Mouse (Mus musculus): ENCODE data around the gene Tigit. TPM values are rescaled to one million over a fixed set of nuclear protein-coding genes. Genes with fewer than 3 reads are reported as not detected.

Gene Tigit
- polyA plus RNA-seq, 1 experiment from 2014 or later: not detected

DNA sequence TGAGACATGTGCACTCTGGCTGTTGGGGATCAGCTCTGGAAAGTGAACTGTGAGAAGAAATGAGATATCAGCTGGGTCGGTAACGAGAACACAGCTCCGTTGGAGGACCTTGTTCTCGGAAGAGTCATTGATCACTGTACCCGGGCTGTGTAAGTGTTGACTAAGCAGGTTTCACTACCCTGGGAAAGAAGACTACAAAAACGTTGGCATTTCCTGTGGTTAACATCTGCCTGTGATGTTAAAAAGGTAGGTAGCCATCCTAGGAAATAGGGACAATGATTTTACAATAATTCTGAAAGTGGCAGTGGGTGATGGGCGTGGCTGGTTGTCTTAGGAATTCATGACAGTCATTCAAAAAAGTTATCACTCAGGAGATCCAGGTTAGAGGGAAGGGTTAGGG lies 31.9 kb upstream of the Tigit start:
- no peak for ATAC-seq
- WGBS: 86% methylated on average over 7 of the region's 7 CpGs
- H3K4me2 ChIP-seq: no peak overlapping the region

DNA sequence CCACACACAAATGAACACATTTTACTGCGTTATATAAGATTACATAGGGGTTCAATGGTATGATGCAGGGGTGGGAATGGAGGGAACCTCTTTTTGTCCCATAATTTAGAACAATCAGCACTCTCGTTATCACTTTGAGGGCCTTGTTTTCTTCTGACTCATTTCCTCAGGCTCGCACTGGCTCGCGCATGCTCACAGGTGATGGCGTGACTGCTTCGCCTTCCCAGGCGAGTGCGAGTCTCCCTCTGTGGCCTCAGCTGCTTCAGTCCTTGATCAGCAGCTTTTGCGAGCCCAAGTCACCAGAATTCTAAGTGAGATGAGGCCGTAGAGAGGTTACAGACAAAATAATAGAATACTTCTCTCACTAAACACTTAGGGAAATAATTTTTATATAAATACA lies 30.2 kb upstream of the Tigit start:
- Histone ChIP-seq H3K9ac (no peak overlapping the region), H3K27ac (no peak overlapping the region), H3K4me2 (no peak overlapping the region), H3K27me3 (no peaks in the 10 kb centered on the region), H3K9me3 (replicated peaks) (no peaks in the 10 kb centered on the region), H3K4me1 (no peaks in the 10 kb centered on the region), H3K4me3 (no peak overlapping the region), H3K36me3 (ENCODE audit: poor library complexity, severe bottlenecking) (no peaks in the 10 kb centered on the region)
- 89% methylated on average over 11 of the region's 11 CpGs for WGBS
- ATAC-seq: no peak

More for the DNA sequence above, 31.9 kb upstream of the Tigit start:
- Histone ChIP-seq H3K9ac (no peak overlapping the region), H3K9me3 (replicated peaks) (no peaks in the 10 kb centered on the region), H3K27ac (no peak overlapping the region), H3K4me3 (no peak overlapping the region), H3K27me3 (no peaks in the 10 kb centered on the region), H3K36me3 (ENCODE audit: poor library complexity, severe bottlenecking) (no peaks in the 10 kb centered on the region), H3K4me1 (no peaks in the 10 kb centered on the region)

DNA sequence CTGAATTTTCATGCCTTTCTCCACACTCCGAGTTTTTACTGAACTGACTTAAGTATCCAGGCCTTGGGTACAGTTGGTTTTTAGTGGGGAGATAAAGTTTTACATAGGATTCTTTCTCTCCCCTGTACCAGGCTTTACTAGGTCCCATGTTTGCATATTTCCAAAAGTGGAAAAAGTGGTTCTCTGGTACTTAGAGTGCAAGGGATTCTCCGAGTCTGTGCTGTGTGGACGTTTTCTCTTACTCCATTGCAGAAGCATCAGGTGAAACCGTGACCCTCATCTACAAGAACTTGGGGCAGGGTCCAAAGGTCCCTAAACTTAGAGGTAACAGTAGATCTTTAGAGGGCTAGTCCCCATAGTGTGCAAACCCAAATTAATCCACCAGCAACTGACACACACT lies 28.7 kb upstream of the Tigit start:
- Histone ChIP-seq H3K9ac (no peak overlapping the region), H3K9me3 (replicated peaks) (no peaks in the 10 kb centered on the region), H3K27ac (no peak overlapping the region), H3K36me3 (ENCODE audit: poor library complexity, severe bottlenecking) (no peaks in the 10 kb centered on the region), H3K4me3 (no peak overlapping the region), H3K4me2 (no peak overlapping the region), H3K27me3 (no peaks in the 10 kb centered on the region), H3K4me1 (no peaks in the 10 kb centered on the region)
- ATAC-seq: no peak
- 93% methylated on average over 4 of the region's 4 CpGs for WGBS

DNA sequence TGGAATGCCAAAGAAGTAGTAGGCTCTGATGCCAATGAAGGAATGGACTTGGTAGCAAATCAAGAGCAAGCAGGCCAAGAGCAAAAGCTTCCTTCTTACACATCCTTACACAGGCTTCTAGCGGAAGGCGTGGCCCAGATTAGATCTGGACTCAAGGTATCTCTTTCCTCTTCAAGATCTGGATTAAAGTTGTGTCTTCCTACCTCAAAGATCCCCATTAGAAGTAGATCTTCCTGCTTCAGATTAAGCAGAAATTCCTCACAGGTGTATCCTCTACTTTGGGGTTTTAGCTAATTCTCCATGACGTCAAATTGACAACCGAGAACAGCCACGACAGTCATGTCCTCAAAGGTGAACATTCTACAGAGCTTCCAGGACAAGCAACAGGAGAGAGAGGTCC lies 27.8 kb upstream of the Tigit start:
- Histone ChIP-seq H3K4me3 (no peak overlapping the region), H3K9ac (no peak overlapping the region), H3K27ac (no peak overlapping the region), H3K36me3 (ENCODE audit: poor library complexity, severe bottlenecking) (no peaks in the 10 kb centered on the region), H3K9me3 (replicated peaks) (no peaks in the 10 kb centered on the region), H3K4me2 (no peak overlapping the region), H3K27me3 (no peaks in the 10 kb centered on the region), H3K4me1 (no peaks in the 10 kb centered on the region)
- WGBS: 94% methylated on average over 5 of the region's 5 CpGs
- no peak for ATAC-seq

DNA sequence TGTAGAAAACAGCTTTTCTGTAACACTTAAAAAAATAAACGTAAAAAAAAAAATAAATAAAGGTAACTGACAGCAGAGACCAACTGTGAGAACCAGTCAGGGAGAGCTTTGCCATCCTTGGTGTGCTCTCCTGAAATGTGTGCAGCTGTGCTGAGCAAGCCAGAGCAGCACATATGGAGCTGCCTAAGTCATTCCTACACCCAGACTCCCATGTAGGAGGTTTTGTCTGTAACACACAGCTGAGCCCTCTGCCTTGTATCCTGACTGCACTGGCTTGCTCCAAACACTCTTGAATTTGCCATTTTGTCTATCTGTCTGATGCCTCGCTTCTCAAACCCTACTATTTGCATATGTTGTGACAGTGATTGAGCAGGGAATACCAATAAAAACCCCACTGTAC lies 27.0 kb upstream of the Tigit start:
- no peaks in the 10 kb centered on the region for H3K9me3 ChIP-seq (replicated peaks)
- H3K36me3 ChIP-seq (ENCODE audit: poor library complexity, severe bottlenecking): no peaks in the 10 kb centered on the region
- no peak overlapping the region for H3K27ac ChIP-seq
- no peaks in the 10 kb centered on the region for H3K27me3 ChIP-seq
- 84% methylated on average over 2 of the region's 2 CpGs for WGBS
- no peak overlapping the region for H3K4me3 ChIP-seq
- no peak overlapping the region for H3K4me2 ChIP-seq
- H3K9ac ChIP-seq: no peak overlapping the region
- no peak for ATAC-seq
- no peaks in the 10 kb centered on the region for H3K4me1 ChIP-seq

DNA sequence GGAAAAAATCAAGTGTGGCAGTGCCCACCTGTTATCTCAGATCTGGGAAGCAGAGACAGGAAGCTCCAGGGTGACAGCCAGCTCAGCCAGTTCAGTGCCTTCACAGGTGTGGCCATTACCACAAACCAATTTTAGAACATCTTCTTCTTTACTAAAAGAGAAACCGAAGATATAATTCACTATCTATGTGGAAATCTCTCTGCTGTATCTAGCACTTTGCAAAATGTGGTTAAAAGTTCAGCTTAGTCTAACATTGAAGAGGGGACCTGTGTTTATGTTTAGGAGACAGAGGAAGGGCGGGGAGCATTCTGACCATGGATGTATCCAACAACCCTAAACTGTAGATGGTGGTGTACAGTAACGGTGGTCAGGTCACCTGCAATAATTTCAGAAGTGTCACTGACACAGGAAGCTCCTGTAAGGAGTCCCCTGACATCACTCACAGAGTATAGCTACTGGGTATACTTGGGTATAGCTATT lies 26.3 kb upstream of the Tigit start:
- Histone ChIP-seq H3K4me1 (no peaks in the 10 kb centered on the region), H3K36me3 (ENCODE audit: poor library complexity, severe bottlenecking) (no peaks in the 10 kb centered on the region)
- WGBS: 95% methylated on average over 3 of the region's 3 CpGs

DNA sequence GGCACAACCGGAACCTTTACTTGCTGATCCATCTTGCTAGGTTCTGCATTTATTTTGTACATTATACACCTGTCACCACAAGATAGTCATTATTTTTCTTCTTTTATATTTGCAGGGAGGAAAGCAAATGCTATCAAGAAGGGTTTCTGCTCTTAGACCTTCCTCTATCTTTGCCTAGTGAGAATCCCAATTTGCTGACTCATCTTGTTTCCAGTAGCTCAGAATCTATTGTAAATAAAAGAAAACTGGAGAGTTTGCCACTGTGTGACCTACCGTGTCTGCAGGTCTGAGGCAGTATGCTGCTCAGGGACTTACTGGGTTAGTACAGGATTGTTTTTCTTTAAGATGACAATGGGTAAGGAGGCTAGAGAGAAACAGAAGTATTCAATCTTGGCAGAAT lies 24.0 kb upstream of the Tigit start:
- no peak for ATAC-seq
- Histone ChIP-seq H3K36me3 (ENCODE audit: poor library complexity, severe bottlenecking) (no peaks in the 10 kb centered on the region), H3K27me3 (no peaks in the 10 kb centered on the region), H3K4me3 (no peak overlapping the region), H3K9me3 (replicated peaks) (no peaks in the 10 kb centered on the region), H3K4me1 (no peaks in the 10 kb centered on the region), H3K9ac (no peak overlapping the region), H3K27ac (no peak overlapping the region), H3K4me2 (no peak overlapping the region)
- 85% methylated on average over 2 of the region's 2 CpGs for WGBS

More for the DNA sequence above, 26.3 kb upstream of the Tigit start:
- no peak overlapping the region for H3K4me3 ChIP-seq
- H3K9ac ChIP-seq: no peak overlapping the region
- no peak for ATAC-seq
- no peak overlapping the region for H3K4me2 ChIP-seq
- H3K27me3 ChIP-seq: no peaks in the 10 kb centered on the region
- no peak overlapping the region for H3K27ac ChIP-seq
- H3K9me3 ChIP-seq (replicated peaks): no peaks in the 10 kb centered on the region

DNA sequence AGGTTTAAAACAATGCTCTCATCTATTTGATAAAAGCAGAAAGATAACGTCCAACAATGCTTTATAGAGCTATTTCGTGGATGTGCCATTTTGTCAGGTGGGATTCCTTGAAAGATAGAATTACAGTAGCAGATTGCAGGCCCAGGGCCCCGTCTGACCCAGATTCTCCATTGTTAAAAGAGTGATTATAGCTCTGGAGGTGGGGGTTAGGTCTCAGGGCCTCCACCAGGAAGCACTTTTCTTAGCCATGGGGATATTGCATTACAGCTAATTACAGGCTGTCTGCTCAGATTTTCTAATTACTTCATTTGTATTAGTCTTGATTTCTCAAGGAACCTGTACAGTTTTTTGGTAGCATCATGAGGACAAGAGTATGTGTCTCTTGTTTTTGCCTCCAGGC lies 10.5 kb upstream of the Tigit start:
- Histone ChIP-seq H3K4me3 (no peak overlapping the region), H3K4me2 (no peak overlapping the region), H3K36me3 (ENCODE audit: poor library complexity, severe bottlenecking) (no peaks in the 10 kb centered on the region), H3K9me3 (replicated peaks) (no peaks in the 10 kb centered on the region), H3K27ac (no peak overlapping the region), H3K9ac (no peak overlapping the region), H3K27me3 (no peaks in the 10 kb centered on the region), H3K4me1 (no peaks in the 10 kb centered on the region)
- WGBS: 74% methylated on average over 3 of the region's 3 CpGs
- ATAC-seq: no peak

DNA sequence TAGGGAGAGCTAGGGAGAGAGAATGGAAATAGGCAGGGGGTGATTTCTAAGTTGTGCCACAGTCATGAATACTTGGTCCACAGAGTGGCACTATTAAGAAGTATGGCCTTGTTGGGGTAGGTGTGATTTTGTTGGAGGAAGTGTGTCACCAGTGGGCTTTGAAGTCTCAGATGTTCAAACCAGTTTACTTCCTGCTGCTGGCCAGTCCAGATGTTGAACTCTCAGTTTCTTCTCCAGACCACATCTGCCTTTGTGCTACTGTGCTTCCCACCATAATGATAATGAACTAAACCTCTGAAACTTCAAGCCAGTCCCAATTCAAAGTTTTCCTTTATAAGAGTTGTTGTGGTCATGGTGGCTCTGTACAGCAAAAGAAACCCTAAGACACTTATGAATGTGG lies 8.8 kb upstream of the Tigit start:
- Histone ChIP-seq H3K4me3 (no peak overlapping the region), H3K27me3 (no peaks in the 10 kb centered on the region), H3K9ac (no peak overlapping the region), H3K36me3 (ENCODE audit: poor library complexity, severe bottlenecking) (no peaks in the 10 kb centered on the region), H3K9me3 (replicated peaks) (no peaks in the 10 kb centered on the region), H3K4me2 (no peak overlapping the region), H3K27ac (no peak overlapping the region), H3K4me1 (no peaks in the 10 kb centered on the region)
- ATAC-seq: no peak

DNA sequence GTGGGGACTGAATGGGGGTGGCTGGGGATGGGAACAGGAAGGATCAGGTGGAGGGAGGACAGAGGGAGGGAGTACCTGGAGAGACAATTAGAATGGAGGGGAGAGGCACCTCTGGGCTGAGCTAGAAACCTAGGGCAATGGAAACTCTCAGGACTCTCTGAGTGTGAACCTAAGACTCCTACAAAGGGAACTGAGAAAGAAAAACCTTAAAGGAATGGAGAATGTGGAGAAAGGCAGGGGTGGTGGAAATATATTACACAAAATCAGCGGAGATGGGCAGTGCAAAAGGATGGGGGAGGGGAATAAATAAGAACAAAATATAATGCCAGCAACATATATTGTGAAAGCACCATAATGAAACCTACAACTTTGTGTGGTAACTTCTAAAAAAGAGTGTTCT lies 8.0 kb upstream of the Tigit start:
- no peak overlapping the region for H3K4me3 ChIP-seq
- no peaks in the 10 kb centered on the region for H3K27me3 ChIP-seq
- H3K4me1 ChIP-seq: no peaks in the 10 kb centered on the region
- no peak overlapping the region for H3K9ac ChIP-seq
- H3K27ac ChIP-seq: no peak overlapping the region
- H3K9me3 ChIP-seq (replicated peaks): no peaks in the 10 kb centered on the region
- no peak for ATAC-seq
- H3K36me3 ChIP-seq (ENCODE audit: poor library complexity, severe bottlenecking): no peaks in the 10 kb centered on the region
- 100% methylated on average over 1 of the region's 1 CpGs for whole genome bisulfite sequencing
- H3K4me2 ChIP-seq: no peak overlapping the region

DNA sequence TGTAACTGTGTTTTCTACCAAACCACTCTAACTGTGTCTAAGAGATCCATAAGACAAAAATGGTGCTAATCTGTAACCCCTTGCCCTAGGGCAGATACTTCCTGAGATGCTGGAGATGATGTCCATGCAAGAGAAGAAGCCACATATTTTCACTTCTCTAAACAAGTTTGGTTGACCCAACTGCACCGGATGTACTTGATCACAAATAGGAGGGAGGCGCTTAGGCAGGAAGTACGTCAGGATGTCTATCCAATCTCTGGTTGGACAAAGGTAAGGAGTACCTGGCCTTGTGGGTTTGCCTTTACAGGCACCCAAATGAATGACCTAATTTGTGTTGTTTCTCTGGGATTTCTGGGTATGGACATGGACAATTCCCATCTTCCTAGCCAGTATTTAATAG lies 4.3 kb upstream of the Tigit start:
- WGBS: 98% methylated on average over 3 of the region's 3 CpGs
- no peaks in the 10 kb centered on the region for H3K27me3 ChIP-seq
- no peak overlapping the region for H3K9ac ChIP-seq
- H3K9me3 ChIP-seq (replicated peaks): no peaks in the 10 kb centered on the region
- no peaks in the 10 kb centered on the region for H3K36me3 ChIP-seq (ENCODE audit: poor library complexity, severe bottlenecking)
- H3K4me3 ChIP-seq: no peak overlapping the region
- no peak overlapping the region for H3K27ac ChIP-seq
- no peak overlapping the region for H3K4me2 ChIP-seq
- no peak for ATAC-seq
- H3K4me1 ChIP-seq: no peaks in the 10 kb centered on the region

DNA sequence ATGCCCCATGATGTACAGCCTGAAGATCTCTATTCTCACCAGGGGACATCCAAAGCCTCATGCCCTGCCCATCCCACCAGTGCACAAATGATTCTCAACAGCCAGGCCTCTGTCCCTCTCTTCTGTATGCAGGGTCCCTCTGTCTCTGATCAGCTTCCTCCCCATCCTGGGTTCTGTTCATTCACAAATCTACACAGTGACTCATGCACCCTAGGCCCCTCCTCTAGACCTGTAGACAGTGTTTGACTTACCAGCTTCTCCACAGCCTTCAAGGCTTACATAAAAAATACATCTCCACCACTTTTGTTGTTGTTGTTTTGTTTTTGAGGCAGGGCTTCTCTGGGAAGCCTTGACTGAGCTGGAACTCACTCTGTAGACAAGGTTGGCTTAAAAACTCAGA lies 915 bp upstream of the Tigit start:
- H3K4me2 ChIP-seq: no peak overlapping the region
- no peak overlapping the region for H3K9ac ChIP-seq
- H3K27me3 ChIP-seq: no peaks in the 10 kb centered on the region
- no peak overlapping the region for H3K27ac ChIP-seq
- H3K4me3 ChIP-seq: no peak overlapping the region
- no peak for ATAC-seq
- H3K9me3 ChIP-seq (replicated peaks): no peaks in the 10 kb centered on the region
- no peaks in the 10 kb centered on the region for H3K36me3 ChIP-seq (ENCODE audit: poor library complexity, severe bottlenecking)
- no peaks in the 10 kb centered on the region for H3K4me1 ChIP-seq

DNA sequence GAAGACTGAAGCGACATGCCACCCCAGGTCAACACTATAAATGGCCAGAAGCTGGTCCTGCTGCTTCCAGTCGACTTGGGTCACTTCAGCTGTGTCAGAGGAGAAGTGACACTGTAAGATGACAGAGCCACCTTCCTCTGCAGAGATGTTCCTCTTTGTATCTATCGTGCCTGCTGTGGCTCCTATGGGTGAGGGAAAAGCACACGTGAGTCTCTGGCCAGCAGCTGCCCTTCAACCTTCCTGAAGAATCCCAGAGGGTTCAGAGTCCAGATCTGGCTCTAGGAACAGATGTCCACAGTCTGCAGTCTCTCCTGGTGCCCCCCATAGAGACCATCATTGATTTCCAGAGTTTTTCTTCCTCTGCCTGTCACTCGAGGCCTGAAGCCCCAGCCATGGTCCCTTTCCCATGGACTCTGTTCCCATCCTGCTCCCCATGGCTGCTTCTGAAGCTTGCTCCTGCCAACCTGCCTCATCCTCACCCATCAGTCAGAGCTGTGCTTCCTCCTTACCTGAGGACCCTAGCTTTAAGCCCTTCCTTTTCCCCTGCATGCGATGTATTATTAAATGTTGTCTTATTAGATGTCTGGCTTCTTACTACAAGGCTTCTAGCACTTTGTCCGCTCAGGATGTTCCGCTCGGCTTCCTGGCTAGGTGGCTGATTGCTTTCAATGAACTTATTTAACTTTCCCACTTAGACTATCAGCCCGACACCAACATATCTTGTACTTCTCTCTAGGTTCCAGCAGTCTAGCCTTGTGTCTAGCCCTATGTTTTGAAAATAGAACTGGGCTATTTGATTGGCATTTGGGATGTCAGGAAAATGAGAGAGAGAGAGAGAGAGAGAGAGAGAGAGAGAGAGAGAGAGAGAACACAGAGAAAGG lies 1.6 kb downstream of the Tigit start:
- Histone ChIP-seq H3K27me3 (no peaks in the 10 kb centered on the region), H3K36me3 (ENCODE audit: poor library complexity, severe bottlenecking) (no peaks in the 10 kb centered on the region), H3K9me3 (replicated peaks) (no peaks in the 10 kb centered on the region), H3K4me2 (no peak overlapping the region), H3K4me1 (no peaks in the 10 kb centered on the region), H3K9ac (no peak overlapping the region), H3K27ac (no peak overlapping the region), H3K4me3 (no peak overlapping the region)
- ATAC-seq: no peak
- WGBS: 88% methylated on average over 10 of the region's 10 CpGs

Measured in forebrain, embryonic 13.5 days (tissue).